Mouse (Mus musculus) limb, embryonic 14.5 days (tissue): ENCODE measurements at regions not wholly inside any gene's neighbourhood (a gene's known extent, or its start where the extent isn't known, plus 50 kb on each side); places are given as distances from the start of the nearest gene placed in this dataset.

Experiments used
- ATAC-seq: fragments of 200-750 bp; cut with Nextera tagmentation; 2 replicates; pipeline ENCODE4 v1.8.0; 2017; ENCODE audit warnings: low read depth, moderate number of reproducible peaks, moderate TSS enrichment; ENCODE audit not compliant: low FRiP score
- DNase-seq: peaks from one replicate; pipeline ENCODE4 v3.0.0-alpha.2; 2015; ENCODE audit warnings: low spot score
- H3K27ac ChIP-seq: fragments of 300-500 bp; sonication (generic); replicated peaks from 2 replicates; pipeline ENCODE4 v1.5.1; 2014; ENCODE audit warnings: low read depth, mild to moderate bottlenecking, low read length, moderate library complexity, mixed read lengths
- H3K27me3 ChIP-seq: fragments of 300-500 bp; sonication (generic); 2 replicates; pipeline ENCODE4 v1.6.1; 2014; ENCODE audit warnings: low read length, mixed read lengths; ENCODE audit not compliant: control insufficient read depth, insufficient read depth
- H3K36me3 ChIP-seq: fragments of 300-500 bp; sonication (generic); 2 replicates; pipeline ENCODE4 v1.6.1; 2014; ENCODE audit warnings: mild to moderate bottlenecking, low read length, moderate library complexity, mixed read lengths; ENCODE audit not compliant: control insufficient read depth, insufficient read depth
- H3K4me1 ChIP-seq: fragments of 300-500 bp; sonication (generic); 2 replicates; pipeline ENCODE4 v1.6.1; 2014; ENCODE audit warnings: antibody characterized with exemption, low read length, mixed read lengths; ENCODE audit not compliant: control insufficient read depth, insufficient read depth
- H3K4me2 ChIP-seq: fragments of 300-500 bp; sonication (generic); replicated peaks from 2 replicates; pipeline ENCODE4 v1.6.1; 2014; ENCODE audit warnings: low read depth, mild to moderate bottlenecking, low read length, moderate library complexity; ENCODE audit not compliant: severe bottlenecking
- H3K4me3 ChIP-seq: fragments of 300-500 bp; sonication (generic); replicated peaks from 2 replicates; pipeline ENCODE4 v1.5.1; 2014; ENCODE audit warnings: low read length
- H3K9ac ChIP-seq: fragments of 300-500 bp; sonication (generic); 2 replicates; pipeline ENCODE4 v1.6.1; 2014; ENCODE audit warnings: mild to moderate bottlenecking, low read depth, low read length, moderate library complexity; ENCODE audit not compliant: severe bottlenecking
- H3K9me3 ChIP-seq: fragments of 300-500 bp; sonication (generic); 2 replicates; pipeline ENCODE4 v1.6.1; 2016; ENCODE audit warnings: low read length; ENCODE audit not compliant: control insufficient read depth
- POLR2A ChIP-seq: fragments of 200-500 bp; IDR thresholded peaks from 2 replicates; pipeline ENCODE4 v1.8.0; 2012; ENCODE audit warnings: inconsistent platforms, mild to moderate bottlenecking, moderate library complexity, borderline replicate concordance; ENCODE audit not compliant: insufficient read depth, insufficient read length; ENCODE audit errors: extremely low read depth
- WGBS: fragments of 180-500 bp; shearing (Covaris S2); extraction: QIAGEN DNeasy Blood & Tissue Kit; methylation state at CpG from one replicate; pipeline ENCODE4 v1.1.7; 2014; 5-methylcytosine and 5-hydroxymethylcytosine counted together

DNA sequence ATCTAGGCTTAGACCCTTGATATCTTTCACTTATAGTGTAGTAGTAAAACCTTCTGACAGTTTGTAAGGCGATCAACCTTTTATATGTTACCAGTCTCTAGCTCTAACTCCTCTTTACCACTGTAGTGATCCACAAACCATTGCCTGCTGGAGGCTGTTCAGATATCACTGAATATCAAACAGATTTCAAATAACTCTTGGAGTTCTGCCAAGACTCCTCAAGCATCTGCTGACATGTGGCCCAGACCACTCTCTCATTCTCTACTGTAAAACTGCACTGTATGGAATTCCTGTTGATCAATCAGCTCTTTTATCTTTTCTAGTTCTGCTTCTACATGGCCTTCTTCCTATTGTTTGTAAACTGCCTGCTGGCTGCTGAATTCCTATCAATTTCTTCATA lies 389.2 kb downstream of the Lrfn5 start:
- H3K4me3 ChIP-seq = no peak overlapping the region
- no peak for TF ChIP-seq POLR2A
- no peak for ATAC-seq
- no peaks in the 10 kb centered on the region for H3K27me3 ChIP-seq
- H3K4me1 ChIP-seq = no peaks in the 10 kb centered on the region
- no peak overlapping the region for H3K4me2 ChIP-seq
- H3K27ac ChIP-seq = no peak overlapping the region
- no peaks in the 10 kb centered on the region for H3K9me3 ChIP-seq
- 70% methylated on average over 1 of the region's 1 CpGs for WGBS
- no peaks in the 10 kb centered on the region for H3K36me3 ChIP-seq
- no peak overlapping the region for H3K9ac ChIP-seq
- peak; percentile 11 for DNase-seq

DNA sequence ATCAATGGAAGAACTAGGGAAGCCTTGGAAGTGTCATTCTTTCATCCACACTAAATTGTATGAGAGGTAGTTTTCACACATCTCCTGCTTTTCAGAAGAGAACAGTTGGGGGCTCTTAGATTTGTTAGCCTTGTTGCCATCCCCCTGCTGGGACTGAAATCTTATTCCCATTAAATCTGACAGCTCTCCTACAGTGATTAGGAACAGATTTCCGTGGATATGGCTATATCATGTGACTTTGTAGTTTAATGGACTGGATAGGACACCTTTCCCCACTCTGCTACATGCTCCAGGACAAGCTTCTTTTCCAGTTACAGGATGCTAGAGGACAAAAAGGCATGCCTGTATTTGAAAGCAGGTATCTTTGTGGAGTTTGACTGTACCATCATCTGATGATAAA lies 400.4 kb downstream of the Lrfn5 start:
- Histone ChIP-seq H3K9ac (no peak overlapping the region), H3K4me1 (no peaks in the 10 kb centered on the region), H3K36me3 (no peaks in the 10 kb centered on the region), H3K4me2 (no peak overlapping the region), H3K27ac (no peak overlapping the region), H3K4me3 (no peak overlapping the region), H3K27me3 (no peaks in the 10 kb centered on the region), H3K9me3 (no peaks in the 10 kb centered on the region)
- ATAC-seq = no peak
- WGBS = 3% methylated on average over 1 of the region's 1 CpGs
- no peak for TF ChIP-seq POLR2A
- DNase-seq = no peak

DNA sequence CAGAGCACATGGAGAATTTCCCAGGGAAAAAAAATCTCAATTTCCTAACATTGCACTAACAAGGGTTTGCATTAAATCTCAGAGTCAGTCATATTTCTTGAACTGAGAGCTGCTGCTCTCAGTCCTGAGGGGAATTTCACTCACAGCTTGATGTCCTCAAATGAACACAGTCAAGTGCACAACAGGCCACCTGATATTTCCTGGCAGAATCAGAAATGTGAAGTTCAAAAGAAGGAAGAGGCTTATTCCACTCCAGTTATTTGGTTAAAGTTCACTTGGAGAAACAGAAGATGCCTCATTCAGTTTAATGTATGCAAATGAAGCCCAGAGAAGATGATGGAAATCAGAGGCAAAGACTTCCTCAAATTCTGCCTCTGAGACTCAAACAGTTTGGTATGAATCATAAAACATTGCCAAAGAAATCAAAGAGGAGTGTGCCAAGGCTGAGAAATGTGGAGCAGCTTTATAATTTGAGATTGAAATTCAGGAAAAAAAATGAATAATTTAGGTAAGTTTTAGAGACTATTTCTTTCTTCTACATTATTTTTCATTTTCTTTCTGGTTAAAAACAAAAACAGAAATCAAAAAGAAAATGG lies 402.4 kb downstream of the Lrfn5 start:
- no peaks in the 10 kb centered on the region for H3K4me1 ChIP-seq
- H3K9ac ChIP-seq = no peak overlapping the region
- no peaks in the 10 kb centered on the region for H3K36me3 ChIP-seq
- H3K9me3 ChIP-seq = no peaks in the 10 kb centered on the region
- DNase-seq (no peak), ATAC-seq (no peak)
- no peak for TF ChIP-seq POLR2A
- H3K4me2 ChIP-seq = no peak overlapping the region
- no peak overlapping the region for H3K27ac ChIP-seq
- no peak overlapping the region for H3K4me3 ChIP-seq
- H3K27me3 ChIP-seq = no peaks in the 10 kb centered on the region
